Mouse (Mus musculus): Measurements from ENCODE around the gene Gpc6. TPM values are rescaled to one million over a fixed set of nuclear protein-coding genes. Genes with fewer than 3 reads are reported as not detected.

The Gpc6 gene
- polyA plus RNA-seq, 1 experiment, result 14.0 TPM

GRCm38 (mm10) chr14:117611113-117611512 lies 686.0 kb downstream of the Gpc6 start:
- no peak for DNase-seq (ENCODE audit: low spot score)

GRCm38 (mm10) chr14:117625100-117625710 lies 700.1 kb downstream of the Gpc6 start:
- no peak for DNase-seq (ENCODE audit: low spot score)

- DNase-seq (ENCODE audit: low spot score), result no peak
These were observed 709.3 kb downstream of the Gpc6 start for GRCm38 (mm10) chr14:117634238-117634940.

- no peak for DNase-seq (ENCODE audit: low spot score)
These were observed 716.7 kb downstream of the Gpc6 start for GRCm38 (mm10) chr14:117641853-117642252.

- DNase-seq (ENCODE audit: low spot score), result no peak
These were observed 718.0 kb downstream of the Gpc6 start for GRCm38 (mm10) chr14:117643069-117643468.

GRCm38 (mm10) chr14:117648199-117648960 lies 723.3 kb downstream of the Gpc6 start:
- DNase-seq (ENCODE audit: low spot score), result no peak

- DNase-seq (ENCODE audit: low spot score), result no peak
These were observed 725.0 kb downstream of the Gpc6 start for GRCm38 (mm10) chr14:117650141-117650540.

GRCm38 (mm10) chr14:117651271-117651670 lies 726.2 kb downstream of the Gpc6 start:
- no peak for DNase-seq (ENCODE audit: low spot score)

GRCm38 (mm10) chr14:117651938-117652337 lies 726.8 kb downstream of the Gpc6 start:
- DNase-seq (ENCODE audit: low spot score), result no peak

GRCm38 (mm10) chr14:117655382-117655781 lies 730.3 kb downstream of the Gpc6 start:
- no peak for DNase-seq (ENCODE audit: low spot score)

- no peak for DNase-seq (ENCODE audit: low spot score)
These were observed 734.2 kb downstream of the Gpc6 start for GRCm38 (mm10) chr14:117659198-117659761.

- DNase-seq (ENCODE audit: low spot score), result no peak
These were observed 737.1 kb downstream of the Gpc6 start for GRCm38 (mm10) chr14:117662261-117662660.

- DNase-seq (ENCODE audit: low spot score), result no peak
These were observed 739.7 kb downstream of the Gpc6 start for GRCm38 (mm10) chr14:117664796-117665195.

GRCm38 (mm10) chr14:117666126-117666525 lies 741.0 kb downstream of the Gpc6 start:
- DNase-seq (ENCODE audit: low spot score), result no peak

- no peak for DNase-seq (ENCODE audit: low spot score)
These were observed 748.4 kb downstream of the Gpc6 start for GRCm38 (mm10) chr14:117673541-117673940.

GRCm38 (mm10) chr14:117674482-117674881 lies 749.4 kb downstream of the Gpc6 start:
- no peak for DNase-seq (ENCODE audit: low spot score)

GRCm38 (mm10) chr14:117679926-117680325 lies 754.8 kb downstream of the Gpc6 start:
- no peak for DNase-seq (ENCODE audit: low spot score)

GRCm38 (mm10) chr14:117681321-117681921 lies 756.3 kb downstream of the Gpc6 start:
- DNase-seq (ENCODE audit: low spot score), result no peak

GRCm38 (mm10) chr14:117683149-117683548 lies 758.0 kb downstream of the Gpc6 start:
- DNase-seq (ENCODE audit: low spot score), result no peak

- DNase-seq (ENCODE audit: low spot score), result no peak
These were observed 764.7 kb downstream of the Gpc6 start for GRCm38 (mm10) chr14:117689848-117690247.

GRCm38 (mm10) chr14:117695565-117695964 lies 770.5 kb downstream of the Gpc6 start:
- DNase-seq (ENCODE audit: low spot score), result no peak

- DNase-seq (ENCODE audit: low spot score), result no peak
These were observed 775.7 kb downstream of the Gpc6 start for GRCm38 (mm10) chr14:117700670-117701280.

Measured in urinary bladder, adult 2 months (tissue).